Mouse (Mus musculus): ENCODE measurements at regions not wholly inside any gene's neighbourhood (a gene's known extent, or its start where the extent isn't known, plus 50 kb on each side); places are given as distances from the start of the nearest gene placed in this dataset.

- TF ChIP-seq CTCF (IDR thresholded peaks at IDR 0.05; ENCODE audit: control insufficient read depth, insufficient read depth, insufficient replicate concordance, low read depth, low read length) = no peak
- TF ChIP-seq POLR2A (IDR thresholded peaks at IDR 0.05; ENCODE audit: control insufficient read depth, low read depth, low read length) = no peak
Measured at GRCm38 (mm10) chr4:150726136-150726480, 74.1 kb upstream of the Slc45a1 start.
